Mouse (Mus musculus): Measurements from ENCODE around the gene Kcnc3.

- no peak for TF ChIP-seq CTCF (IDR thresholded peaks at IDR 0.05; ENCODE audit: control insufficient read depth, insufficient read depth, insufficient read length)
- no peak for TF ChIP-seq MYOG (IDR thresholded peaks at IDR 0.05; ENCODE audit: control insufficient read depth, extremely low read depth, insufficient read length)
- no peak for TF ChIP-seq USF1 (IDR thresholded peaks at IDR 0.05; ENCODE audit: low read depth)
- TF ChIP-seq MAX (IDR thresholded peaks at IDR 0.05), result no peak
Observed at GRCm38 (mm10) chr7:44606171-44606901, 15.9 kb downstream of the Kcnc3 start.

All from C2C12 (cell line).